Mouse (Mus musculus) liver, embryonic 14.5 days (tissue): ENCODE data around the gene Itfg2. TPM values are rescaled to one million over a fixed set of nuclear protein-coding genes. Genes with fewer than 3 reads are reported as not detected.

Source experiments
- ATAC-seq: fragments of 200-750 bp; cut with Nextera tagmentation; 2 replicates; pipeline ENCODE4 v1.8.0; 2017; ENCODE audit warnings: moderate number of reproducible peaks, mild to moderate bottlenecking, moderate library complexity; ENCODE audit not compliant: insufficient read depth
- DNase-seq, 3 experiments: peaks; one replicate each; pipeline ENCODE4 v3.0.0-alpha.2; 2012 to 2013; ENCODE audit warnings: low read depth in 3 of 3, low spot score in 3 of 3
- H3K27ac ChIP-seq: fragments of 300-500 bp; sonication (generic); 2 replicates; pipeline ENCODE4 v1.5.1; 2014; ENCODE audit warnings: moderate library complexity, mild to moderate bottlenecking, control low read depth, inconsistent platforms
- H3K27me3 ChIP-seq: fragments of 300-500 bp; sonication (generic); 2 replicates; pipeline ENCODE4 v1.6.1; 2014; ENCODE audit warnings: mild to moderate bottlenecking, low read length, moderate library complexity; ENCODE audit not compliant: control insufficient read depth, insufficient read depth
- H3K36me3 ChIP-seq: fragments of 300-500 bp; sonication (generic); replicated peaks from 2 replicates; pipeline ENCODE4 v1.6.1; 2014; ENCODE audit warnings: low read depth; ENCODE audit not compliant: control insufficient read depth, insufficient read depth
- H3K4me1 ChIP-seq, 2 experiments: fragments of 200-500 bp in 1 of 2; fragments of 300-500 bp in 1 of 2; sonication (generic) in 1 of 2; replicated peaks; 2 replicates each; pipeline ENCODE4 v1.6.1; 2012 to 2014; ENCODE audit warnings: antibody characterized with exemption in 1 of 2, inconsistent platforms in 1 of 2, low read length in 1 of 2; ENCODE audit not compliant: control insufficient read depth in 2 of 2, insufficient read depth in 2 of 2
- H3K4me2 ChIP-seq: fragments of 300-500 bp; sonication (generic); 2 replicates; pipeline ENCODE4 v1.6.1; 2014; ENCODE audit warnings: low read depth, mild to moderate bottlenecking, control low read depth, moderate library complexity
- H3K4me3 ChIP-seq, 2 experiments: fragments of 200-500 bp in 1 of 2; fragments of 300-500 bp in 1 of 2; sonication (generic) in 1 of 2; 2 replicates each; pipeline ENCODE4 v1.5.1; 2012 to 2014; ENCODE audit warnings: low read depth in 2 of 2, low read length in 2 of 2, mild to moderate bottlenecking in 2 of 2, control low read depth in 1 of 2, inconsistent platforms in 1 of 2, moderate library complexity in 1 of 2; ENCODE audit not compliant: insufficient read depth in 1 of 2
- H3K9ac ChIP-seq: fragments of 300-500 bp; sonication (generic); replicated peaks from 2 replicates; pipeline ENCODE4 v1.6.1; 2014; ENCODE audit warnings: mild to moderate bottlenecking, control low read depth, moderate library complexity
- H3K9me3 ChIP-seq: fragments of 300-500 bp; sonication (generic); 2 replicates; pipeline ENCODE4 v1.6.1; 2016; ENCODE audit warnings: low read length, mixed read lengths; ENCODE audit not compliant: control insufficient read depth
- CTCF ChIP-seq: IDR thresholded peaks from 2 replicates; pipeline ENCODE4 v1.5.1; 2016; ENCODE audit warnings: antibody characterized with exemption, low read depth, control low read depth
- EP300 ChIP-seq: IDR thresholded peaks from 2 replicates; pipeline ENCODE4 v1.6.1; 2016; ENCODE audit warnings: antibody characterized with exemption, low read depth
- WGBS: fragments of 180-500 bp; shearing (Covaris S2); extraction: QIAGEN DNeasy Blood & Tissue Kit; methylation state at CpG from one replicate; pipeline ENCODE4 v1.1.7; 2014; ENCODE audit not compliant: insufficient replicate concordance; 5-methylcytosine and 5-hydroxymethylcytosine counted together
- polyA plus RNA-seq, 2 experiments: library from polyadenylated mRNA; depleted of rRNA in 1 of 2; stranded (reverse) in 1 of 2; unstranded in 1 of 2; fragments of >200 nt; fragmentation: Nextera tagmentation in 1 of 2; extraction: Ambion mirVana in 1 of 2; gene quantifications; 2 replicates each; pipeline versions ENCODE4 v1.2.1 to v1.2.3; 2012 to 2014

The Itfg2 gene
- polyA plus RNA-seq, 2 experiments: 8.7 to 9.4 TPM

- H3K9me3 ChIP-seq: no peaks in the 10 kb centered on the region
- ATAC-seq (no peak), DNase-seq (no peak)
- no peak overlapping the region for H3K4me3 ChIP-seq
- H3K4me1 ChIP-seq: peaks cover 11 to 20% of the 10 kb centered on the region in 2 experiments
- no peaks in the 10 kb centered on the region for H3K36me3 ChIP-seq
- TF ChIP-seq CTCF (no peak), EP300 (no peak)
- no peaks in the 10 kb centered on the region for H3K27me3 ChIP-seq
- no peak overlapping the region for H3K9ac ChIP-seq
- H3K4me2 ChIP-seq: no peak overlapping the region
- H3K27ac ChIP-seq: no peak overlapping the region
- WGBS: 67% methylated on average over 7 of the region's 7 CpGs
Measured at GRCm38 (mm10) chr6:128466043-128466442, 41.3 kb upstream of the Itfg2 start.

DNA sequence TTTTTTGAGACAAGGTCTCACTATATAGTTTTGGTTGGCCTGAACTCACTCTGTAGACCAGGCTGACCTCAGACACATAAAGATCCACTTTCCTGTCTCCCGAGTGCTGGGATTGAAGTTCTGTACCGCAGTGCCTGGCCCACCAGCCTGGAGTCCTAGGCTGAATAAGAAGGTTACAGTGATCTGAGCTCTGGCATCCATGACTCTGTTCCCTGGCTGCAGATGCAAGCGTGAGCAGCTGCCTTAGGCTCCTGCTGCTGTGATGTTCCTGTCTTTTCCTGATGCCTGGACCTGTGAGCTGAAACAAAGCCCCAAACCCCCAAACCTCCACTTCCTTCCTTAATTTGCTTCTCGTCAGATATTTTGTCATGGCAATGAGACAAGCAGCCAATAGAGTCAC lies 40.3 kb upstream of the Itfg2 start:
- H3K4me2 ChIP-seq: no peak overlapping the region
- H3K27me3 ChIP-seq: no peaks in the 10 kb centered on the region
- no peak for DNase-seq
- H3K4me3 ChIP-seq: no peak overlapping the region
- H3K27ac ChIP-seq: no peak overlapping the region
- H3K9ac ChIP-seq: no peak overlapping the region
- no peak for ATAC-seq
- 58% methylated on average over 4 of the region's 4 CpGs for WGBS
- peaks cover 11 to 20% of the 10 kb centered on the region in 2 experiments for H3K4me1 ChIP-seq
- no peaks in the 10 kb centered on the region for H3K36me3 ChIP-seq
- H3K9me3 ChIP-seq: no peaks in the 10 kb centered on the region
- TF ChIP-seq EP300 (no peak), CTCF (no peak)

GRCm38 (mm10) chr6:128461606-128462005 lies 36.9 kb upstream of the Itfg2 start:
- no peak overlapping the region for H3K4me3 ChIP-seq
- no peaks in the 10 kb centered on the region for H3K27me3 ChIP-seq
- H3K27ac ChIP-seq: no peak overlapping the region
- no peak for TF ChIP-seq EP300
- TF ChIP-seq CTCF: no peak
- no peak for ATAC-seq
- H3K4me2 ChIP-seq: no peak overlapping the region
- H3K4me1 ChIP-seq: peaks cover 6 to 7% of the 10 kb centered on the region in 2 experiments; a peak in 3 of 4 replicates
- no peaks in the 10 kb centered on the region for H3K9me3 ChIP-seq
- DNase-seq: no peak
- no peak overlapping the region for H3K9ac ChIP-seq
- no peaks in the 10 kb centered on the region for H3K36me3 ChIP-seq

GRCm38 (mm10) chr6:128460729-128461503 lies 36.2 kb upstream of the Itfg2 start:
- Histone ChIP-seq H3K27me3 (no peaks in the 10 kb centered on the region), H3K9ac (no peak overlapping the region), H3K4me2 (no peak overlapping the region), H3K36me3 (no peaks in the 10 kb centered on the region), H3K4me3 (no peak overlapping the region), H3K27ac (no peak overlapping the region), H3K9me3 (no peaks in the 10 kb centered on the region), H3K4me1 (0 out of 4 replicates have a peak, but pooled peaks cover under 1% of the 10 kb centered on the region in 2 experiments)
- 69% methylated on average over 14 of the region's 14 CpGs for WGBS
- no peak for TF ChIP-seq CTCF
- no peak for TF ChIP-seq EP300
- DNase-seq (no peak), ATAC-seq (no peak)

DNA sequence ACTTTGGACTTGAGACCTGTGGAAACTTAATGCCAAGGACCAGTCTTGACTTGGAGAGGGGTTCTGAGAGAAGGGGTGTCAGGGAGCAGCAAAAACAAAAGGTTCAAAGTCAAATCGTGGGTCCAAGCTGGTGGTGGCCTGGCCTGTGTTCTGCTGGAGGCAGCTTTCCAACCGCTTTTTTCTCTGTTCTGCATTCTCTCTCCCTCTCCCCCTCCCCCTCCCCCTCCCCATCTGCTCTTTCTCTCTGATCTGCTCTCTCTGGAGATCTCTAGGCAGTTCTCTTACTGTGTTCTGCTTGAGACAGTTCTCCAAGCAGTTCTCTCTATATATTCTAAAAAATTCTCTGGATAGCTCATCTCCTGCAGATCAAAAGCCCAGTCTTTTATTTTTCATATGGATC lies 35.6 kb upstream of the Itfg2 start:
- TF ChIP-seq CTCF (no peak), EP300 (no peak)
- whole genome bisulfite sequencing: 28% methylated on average over 2 of the region's 2 CpGs
- Histone ChIP-seq H3K9me3 (no peaks in the 10 kb centered on the region), H3K4me3 (no peak overlapping the region), H3K4me2 (no peak overlapping the region), H3K9ac (no peak overlapping the region), H3K4me1 (no peaks in the 10 kb centered on the region), H3K36me3 (no peaks in the 10 kb centered on the region), H3K27me3 (no peaks in the 10 kb centered on the region), H3K27ac (no peak overlapping the region)
- no peak for DNase-seq
- ATAC-seq: no peak
